Mouse (Mus musculus): Measurements from ENCODE around the gene Gm17490. TPM values are rescaled to one million over a fixed set of nuclear protein-coding genes. Genes with fewer than 3 reads are reported as not detected.

The Gm17490 gene
- total RNA-seq, 2 experiments from 2014 or later, result not detected

Other genes starting within 250 kb of the Gm17490 start
- gene Pfkfb3, start 72.2 kb downstream of the Gm17490 start, total RNA-seq (2014; fragmentation: Nextera tagmentation), result 5.4 and 7.9 TPM in 2 replicates
- 6.2 and 12.1 TPM in 2 replicates for gene Pfkfb3, start 72.2 kb downstream of the Gm17490 start, total RNA-seq (2017)
- 185 and 214 TPM in 2 replicates for gene Rbm17, start 22.1 kb downstream of the Gm17490 start, total RNA-seq (2014; fragmentation: Nextera tagmentation)
- gene Rbm17, start 22.1 kb downstream of the Gm17490 start, total RNA-seq (2017), result 167 and 217 TPM in 2 replicates
- 0.17 TPM in 1 of 2 replicates, not detected in the other for gene Il2ra, start 16.5 kb upstream of the Gm17490 start, total RNA-seq (2014; fragmentation: Nextera tagmentation)
- gene Il2ra, start 16.5 kb upstream of the Gm17490 start, total RNA-seq (2017), result not detected in 2 replicates
- gene Il15ra, start 79.0 kb upstream of the Gm17490 start, total RNA-seq (2014; fragmentation: Nextera tagmentation), result 10.7 and 12.3 TPM in 2 replicates
- 9.4 and 12.0 TPM in 2 replicates for gene Il15ra, start 79.0 kb upstream of the Gm17490 start, total RNA-seq (2017)
- gene Fbh1, start 151.3 kb upstream of the Gm17490 start, total RNA-seq (2014; fragmentation: Nextera tagmentation), result 37.2 and 38.6 TPM in 2 replicates
- gene Fbh1, start 151.3 kb upstream of the Gm17490 start, total RNA-seq (2017), result 37.9 and 94.2 TPM in 2 replicates
- gene Ankrd16, start 151.6 kb upstream of the Gm17490 start, total RNA-seq (2014; fragmentation: Nextera tagmentation), result 44.9 and 64.8 TPM in 2 replicates
- gene Ankrd16, start 151.6 kb upstream of the Gm17490 start, total RNA-seq (2017), result 9.3 and 19.4 TPM in 2 replicates

All from megakaryocyte-erythroid progenitor cell, adult 5-6 weeks (primary cell).